Mouse (Mus musculus) urinary bladder, adult 18-20 months (tissue): ENCODE results near the gene Trmt13.
"Not testable (repeated sequence)": the region's sequence is repeated elsewhere in the genome, so short reads cannot be mapped to it uniquely, and the experiment has no call there.

Experiments
- DNase-seq, 2 experiments: peaks; one replicate each; pipeline ENCODE4 v3.0.0; 2022; ENCODE audit warnings: low spot score in 2 of 2, mixed read lengths in 2 of 2

The Trmt13 gene

DNA sequence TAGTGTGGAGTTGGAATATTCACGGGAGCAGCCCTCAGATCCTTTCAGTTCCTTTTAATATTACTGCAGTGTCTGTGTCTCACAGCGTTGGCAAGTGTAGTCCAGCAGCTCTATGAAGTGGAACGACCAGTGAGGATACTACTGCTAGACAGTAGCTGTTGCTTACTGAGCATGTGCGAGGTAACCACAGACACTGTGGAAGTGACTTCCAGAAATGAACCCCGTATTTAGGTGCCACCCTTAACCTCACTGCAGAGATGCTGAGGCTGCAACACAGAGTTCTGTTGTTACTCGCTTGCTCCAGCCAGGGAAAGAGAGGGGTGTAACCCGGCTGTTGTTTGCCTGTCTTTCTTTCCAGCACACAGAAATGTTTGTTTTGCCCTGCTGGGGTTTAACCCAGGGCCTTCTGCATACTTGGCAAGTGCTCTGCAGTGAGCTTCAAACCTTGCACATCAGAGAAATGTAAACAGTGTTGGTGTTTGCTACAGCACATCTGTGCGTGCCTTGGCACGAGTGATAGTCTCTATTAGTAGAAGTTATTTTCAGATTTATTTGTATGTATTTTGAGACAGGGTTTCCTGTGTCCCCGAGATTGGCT is at the start of gene Trmt13:
TSS of gene Trmt13 (minus strand) at position 293 of the 598 bp plus-strand sequence.
- DNase-seq: peak in 1 of 2 experiments; percentile 22

DNA sequence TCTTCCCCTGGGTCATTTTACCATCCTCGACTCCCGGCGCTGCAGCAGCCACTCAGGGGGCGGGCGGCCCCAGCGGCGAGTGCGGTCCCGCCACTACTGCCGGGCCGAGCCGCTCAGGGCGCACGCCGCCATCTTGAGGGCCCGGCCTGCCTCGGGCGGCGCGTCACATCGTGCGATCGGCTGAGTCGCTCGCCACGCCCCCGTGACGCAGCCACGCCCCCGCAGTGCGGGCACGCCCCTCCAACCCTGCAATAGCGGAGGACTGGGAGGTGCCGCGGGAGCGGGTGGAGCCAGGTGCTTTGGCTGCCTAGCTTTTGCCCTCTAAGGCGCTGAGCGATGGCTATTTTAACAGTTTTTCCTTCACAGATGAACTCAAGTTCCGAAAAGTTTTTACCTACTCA is 48.1 kb upstream of the Trmt13 start, which contains the start of gene Mfsd14a:
TSS of gene Mfsd14a (minus strand) at position 215 of the 401 bp plus-strand sequence.
- peak; percentile 98 to 99 for DNase-seq

DNA sequence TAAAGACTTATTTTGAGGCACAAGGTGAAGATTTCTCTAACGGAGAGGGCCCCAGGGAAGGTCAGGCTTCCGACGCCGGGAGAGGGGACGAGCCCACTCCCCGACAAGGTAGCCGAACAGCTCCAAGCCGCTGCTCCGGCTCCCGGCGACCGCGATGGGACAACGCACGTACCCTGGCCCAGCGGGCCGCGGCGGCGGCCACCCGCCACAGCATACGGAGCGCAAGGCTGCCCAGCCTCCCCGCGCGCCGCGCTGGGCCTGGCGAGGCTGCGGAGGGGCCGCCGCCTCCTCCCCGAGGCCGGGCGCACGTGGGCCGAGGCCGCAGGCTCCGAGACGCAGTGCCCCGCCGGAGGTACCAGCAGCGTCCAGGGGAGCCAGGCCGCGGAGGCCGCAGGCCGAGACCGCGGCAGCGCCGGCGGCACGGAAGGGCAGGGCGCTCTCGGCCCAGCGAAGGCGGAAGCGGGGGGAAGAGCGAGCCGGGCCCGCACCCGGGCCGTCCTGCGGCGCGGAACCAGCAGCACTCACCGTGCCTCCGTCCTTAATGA is 47.6 kb upstream of the Trmt13 start:
- no peak for DNase-seq

DNA sequence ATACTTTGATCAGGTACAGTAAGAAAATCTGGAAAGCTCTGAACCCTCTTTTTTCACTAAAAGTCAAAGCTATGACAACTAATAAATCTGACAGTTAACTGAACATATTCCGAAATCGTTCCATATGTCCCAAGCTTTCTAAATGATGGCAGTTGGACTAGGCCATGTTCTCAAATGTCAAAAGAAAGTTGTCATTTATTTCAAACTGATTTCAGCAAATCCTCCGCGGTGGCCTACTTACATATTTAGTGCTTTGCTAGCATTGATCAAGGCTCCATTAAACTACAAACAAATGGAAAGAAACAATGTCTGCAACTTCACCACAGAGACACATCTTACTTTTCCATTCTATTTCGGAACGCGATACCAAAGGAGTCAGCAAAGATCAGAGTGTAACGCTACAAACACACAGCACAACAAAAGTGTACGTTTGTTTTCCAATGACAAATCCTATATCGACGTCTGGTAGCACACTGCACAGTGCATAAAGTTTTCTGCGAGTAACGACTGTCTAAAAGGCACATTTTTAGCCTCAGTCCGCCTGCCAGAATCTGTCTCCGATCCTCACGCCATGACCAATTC is 47.0 kb upstream of the Trmt13 start:
- no peak for DNase-seq

DNA sequence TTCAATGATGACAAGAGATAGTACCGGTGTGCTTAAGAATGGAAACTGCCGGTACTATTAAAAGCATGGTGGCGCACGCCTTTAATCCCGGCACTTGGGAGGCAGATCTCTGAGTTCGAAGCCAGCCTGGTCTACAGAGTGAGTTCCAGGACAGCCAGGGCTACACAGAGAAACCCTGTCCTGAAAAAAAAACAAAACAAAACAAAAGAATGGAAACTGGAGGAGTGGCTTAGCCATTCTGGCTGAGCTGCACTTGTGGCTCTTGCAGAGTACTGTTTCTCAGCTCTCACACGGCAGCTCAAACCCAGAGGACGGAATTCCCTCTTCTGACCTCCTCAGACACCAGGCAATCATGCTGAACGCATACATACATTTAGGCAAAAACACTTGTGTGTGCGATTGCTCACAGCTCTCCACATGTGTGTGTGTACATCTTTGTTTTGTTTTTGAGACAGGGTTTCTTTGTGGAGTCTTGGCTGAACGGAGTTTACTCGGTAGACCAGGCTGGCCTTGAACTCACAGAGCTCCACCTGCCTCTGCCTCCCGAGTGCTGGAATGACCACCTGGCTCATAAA is 45.6 kb upstream of the Trmt13 start:
- no peak for DNase-seq

DNA sequence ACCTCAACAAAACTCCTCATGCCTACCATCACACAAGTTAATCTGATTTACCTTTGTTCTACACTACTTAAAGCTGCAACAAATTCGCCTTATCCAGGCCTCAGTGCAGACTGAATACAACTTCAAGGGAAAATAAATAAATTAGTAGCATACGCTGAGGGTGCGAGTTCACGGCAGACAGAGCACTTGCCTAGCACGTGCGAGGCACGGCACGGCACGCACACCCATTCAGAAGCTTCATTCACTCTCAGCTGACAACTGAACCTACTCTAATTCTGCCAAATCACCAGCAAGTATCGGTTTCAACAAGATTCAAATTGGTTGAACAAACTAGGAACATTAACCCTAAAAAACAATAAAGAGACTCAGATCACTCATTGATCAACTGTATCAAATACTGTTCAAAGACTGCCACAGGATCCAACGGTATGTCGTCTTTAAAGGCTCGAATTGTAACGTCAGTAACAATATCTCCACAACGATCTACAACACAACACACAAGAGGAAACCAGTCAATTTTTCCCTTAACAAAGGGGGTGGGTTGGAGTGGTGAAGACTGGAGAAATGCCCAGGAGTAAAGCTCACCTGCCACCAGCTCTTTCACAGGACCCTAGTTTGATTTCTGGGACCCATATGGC is 44.7 kb upstream of the Trmt13 start:
- DNase-seq: no peak

DNA sequence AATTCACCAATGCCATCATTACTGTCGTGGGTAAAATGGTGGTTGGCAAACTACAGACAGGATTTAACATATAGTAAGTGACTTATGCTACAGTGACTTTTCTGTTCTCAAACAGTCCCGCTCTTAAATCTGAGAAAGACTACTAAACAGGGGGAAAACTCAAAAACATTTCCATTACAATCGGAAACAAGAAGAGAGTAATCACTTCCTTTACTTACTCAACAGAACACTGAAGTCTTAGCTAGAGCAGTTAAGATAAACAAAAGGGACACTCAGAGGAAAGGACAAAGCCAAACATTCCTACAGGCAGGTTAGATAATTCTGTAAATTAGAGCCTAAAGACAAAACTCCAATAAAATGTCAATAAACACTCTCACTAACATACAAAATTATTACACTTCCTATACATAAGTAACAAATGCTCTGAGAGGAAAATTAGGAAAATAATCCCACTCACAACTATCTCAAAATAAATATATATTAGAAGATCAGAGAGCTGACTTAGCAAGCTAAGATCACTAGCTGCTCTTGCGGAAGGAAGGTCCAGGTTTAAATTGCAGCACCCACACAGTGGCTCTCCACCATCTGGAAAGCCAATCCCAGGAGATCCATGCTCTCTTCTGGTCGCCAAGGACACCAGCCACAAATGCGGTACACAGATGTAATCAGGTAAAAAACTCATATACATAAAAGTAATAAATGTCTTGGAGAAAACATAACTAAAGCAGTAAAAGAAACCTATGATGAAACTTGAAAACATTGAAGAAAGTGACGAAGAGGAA is 42.0 kb upstream of the Trmt13 start:
- DNase-seq: no peak

DNA sequence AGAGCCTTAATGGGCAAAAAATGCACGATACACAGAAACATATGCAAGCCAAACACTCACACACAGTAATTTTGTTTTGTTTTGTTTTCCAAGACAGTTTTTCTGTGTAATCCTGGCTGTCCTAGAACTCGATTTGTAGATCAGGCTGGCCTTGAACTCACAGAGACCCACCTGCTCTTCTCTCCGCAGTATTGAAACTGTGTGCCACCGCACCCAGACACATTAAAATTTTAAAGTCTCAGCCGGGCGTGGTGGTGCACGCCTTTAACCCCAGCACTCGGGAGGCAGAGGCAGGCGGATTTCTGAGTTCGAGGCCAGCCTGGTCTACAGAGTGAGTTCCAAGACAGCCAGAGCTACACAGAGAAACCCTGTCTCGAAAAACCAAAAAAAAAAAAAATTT is 39.7 kb upstream of the Trmt13 start:
- DNase-seq: not testable (repeated sequence)

DNA sequence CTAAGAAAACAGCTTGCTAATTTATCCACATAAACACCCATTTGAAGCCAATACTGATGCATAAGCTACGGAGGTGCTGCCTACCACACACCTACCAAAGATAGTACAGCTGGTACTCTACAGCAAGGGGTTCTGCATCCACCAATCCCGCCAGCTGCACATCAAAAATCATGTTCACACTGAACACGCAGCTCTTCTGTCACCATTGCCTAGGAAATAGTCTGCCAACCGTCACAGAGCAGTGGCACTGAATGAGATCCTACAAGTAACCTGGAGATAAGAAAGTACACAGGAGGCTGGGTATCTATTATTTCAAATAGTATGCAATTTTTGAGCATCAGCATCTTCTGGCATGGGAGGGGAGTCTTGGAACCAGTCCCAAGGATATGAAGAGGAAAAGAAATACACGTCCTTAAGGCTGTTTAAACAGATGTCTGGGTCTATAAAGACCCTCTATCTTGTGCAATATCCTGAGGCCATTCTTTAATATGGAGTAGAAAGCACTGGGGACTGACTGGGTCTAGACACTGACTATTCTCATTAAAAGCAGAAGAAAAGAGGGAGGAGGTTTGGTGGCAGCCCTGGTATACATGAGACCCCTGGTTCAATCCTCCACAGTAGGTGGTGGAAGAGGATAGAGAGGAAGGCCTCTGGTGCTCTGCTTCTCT is 39.0 kb upstream of the Trmt13 start:
- no peak for DNase-seq

DNA sequence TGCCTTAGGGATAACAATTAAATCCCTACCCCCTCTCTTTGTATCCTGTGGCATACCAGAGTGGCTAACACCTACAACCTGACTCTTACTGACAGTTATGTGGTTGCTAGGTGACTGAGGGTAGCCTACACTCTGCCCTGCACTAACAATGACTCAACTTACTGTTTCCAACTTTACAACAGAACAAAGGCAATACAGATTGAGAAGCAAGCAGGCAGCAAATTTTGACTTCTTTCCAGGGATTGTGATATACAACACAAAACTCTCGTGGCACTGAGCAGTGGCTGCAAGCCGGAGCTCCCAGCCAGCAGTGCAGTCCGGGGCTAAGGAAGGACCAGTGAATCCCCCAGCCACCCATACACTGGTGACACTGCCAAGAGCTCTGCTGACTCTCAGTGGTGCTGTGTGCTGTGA is 37.7 kb upstream of the Trmt13 start:
- DNase-seq: no peak

DNA sequence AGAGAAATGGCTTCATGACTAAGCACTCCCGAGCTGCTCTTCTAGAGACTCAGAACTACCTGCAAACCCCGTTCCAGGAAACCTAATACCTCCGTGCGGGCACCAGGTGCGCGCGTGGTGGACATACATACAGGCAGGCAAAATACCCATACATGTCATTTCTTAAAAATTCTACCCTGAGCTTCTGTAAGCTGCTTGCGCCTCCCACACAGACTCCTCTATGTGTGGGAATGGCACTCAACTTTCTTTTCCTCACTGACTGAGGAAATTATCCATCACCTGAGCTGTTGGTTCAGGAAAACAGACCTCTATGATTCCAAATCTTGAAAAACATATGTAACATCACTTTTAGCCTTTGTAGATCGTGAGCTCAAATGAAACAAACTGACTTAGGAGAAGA is 36.3 kb upstream of the Trmt13 start:
- DNase-seq: no peak

DNA sequence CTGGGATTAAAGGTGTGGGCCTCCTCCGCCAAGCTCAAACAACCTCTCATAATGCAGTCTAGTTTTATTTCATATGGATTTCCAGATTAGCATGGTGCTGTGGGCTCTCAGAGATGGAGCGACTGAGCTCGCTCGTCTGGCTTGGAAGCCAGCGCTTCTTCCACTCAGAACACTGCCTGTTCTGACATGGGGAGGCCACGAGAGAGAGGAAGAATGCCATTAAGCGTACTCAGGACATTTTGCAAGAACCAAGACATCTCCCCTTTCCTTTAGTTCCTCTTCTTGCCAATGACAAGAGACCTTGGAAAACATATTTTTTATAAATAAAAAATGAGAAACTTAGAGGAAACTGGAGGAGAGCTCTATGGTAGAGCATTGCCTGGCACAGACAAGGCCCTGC is 34.4 kb upstream of the Trmt13 start:
- DNase-seq: no peak

DNA sequence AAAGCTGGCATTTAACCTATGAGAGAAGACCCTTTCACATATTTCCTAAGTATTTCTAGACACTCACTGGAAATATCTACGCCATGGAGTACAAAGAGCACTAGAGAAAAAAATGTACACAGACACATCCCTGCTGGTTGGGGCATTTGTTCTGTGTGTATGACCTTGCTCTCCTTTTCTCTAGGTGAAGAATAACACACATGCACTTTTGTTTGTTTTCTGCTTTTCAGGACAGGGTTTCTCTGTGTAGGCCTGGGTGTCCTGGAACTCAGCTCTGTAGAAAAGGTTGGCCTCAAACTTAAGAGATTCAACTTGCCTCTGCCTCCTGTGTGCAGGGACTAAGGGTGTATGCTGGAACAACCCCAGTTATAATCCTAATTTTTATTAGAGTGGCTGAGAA is 32.0 kb upstream of the Trmt13 start:
- DNase-seq: no peak

DNA sequence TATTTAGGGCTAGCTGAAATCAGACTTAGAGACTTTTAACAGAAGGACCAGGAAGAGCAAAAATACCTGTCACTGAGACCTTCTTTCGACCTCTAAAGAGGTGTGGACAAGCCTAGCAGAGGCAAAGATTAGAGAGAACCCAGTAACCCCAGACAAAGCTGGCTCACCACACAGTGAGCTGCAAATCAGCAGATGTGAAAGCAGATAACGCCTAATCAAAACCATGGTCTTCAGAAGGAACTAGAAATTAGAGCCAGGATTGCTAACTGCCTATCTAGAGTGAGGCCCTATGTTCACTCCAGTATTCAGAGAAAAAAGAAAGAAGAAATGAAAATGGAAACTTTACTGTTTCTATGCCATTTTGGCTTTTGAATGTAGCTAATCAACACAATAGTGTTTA is 28.0 kb upstream of the Trmt13 start:
- DNase-seq: no peak

DNA sequence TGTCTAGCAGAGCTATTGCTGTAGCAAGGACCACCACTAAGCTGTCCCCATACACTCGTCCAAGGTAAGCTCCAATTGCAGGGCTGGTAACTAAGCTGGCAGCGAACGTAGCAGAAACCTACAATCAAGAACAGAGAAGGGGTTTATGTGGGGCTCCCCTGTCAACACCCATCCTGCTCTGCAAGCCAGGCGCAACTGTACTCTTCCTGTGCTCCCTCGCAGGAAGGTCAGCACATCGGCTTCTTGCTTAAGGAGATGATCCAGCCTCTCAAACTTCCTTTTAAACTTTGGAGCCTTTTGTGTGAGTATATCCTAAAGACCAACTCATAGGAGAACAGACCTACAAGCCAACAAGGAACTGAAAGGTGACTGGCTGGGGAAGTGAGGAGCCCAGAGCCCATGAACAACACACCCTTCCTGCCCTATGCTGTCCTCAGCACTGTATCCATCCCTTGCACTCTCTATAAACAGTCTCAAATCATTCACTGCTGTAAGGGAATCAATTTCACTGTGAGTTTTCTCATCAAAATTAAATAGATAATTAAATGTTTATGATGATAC is 27.5 kb upstream of the Trmt13 start:
- DNase-seq: no peak

DNA sequence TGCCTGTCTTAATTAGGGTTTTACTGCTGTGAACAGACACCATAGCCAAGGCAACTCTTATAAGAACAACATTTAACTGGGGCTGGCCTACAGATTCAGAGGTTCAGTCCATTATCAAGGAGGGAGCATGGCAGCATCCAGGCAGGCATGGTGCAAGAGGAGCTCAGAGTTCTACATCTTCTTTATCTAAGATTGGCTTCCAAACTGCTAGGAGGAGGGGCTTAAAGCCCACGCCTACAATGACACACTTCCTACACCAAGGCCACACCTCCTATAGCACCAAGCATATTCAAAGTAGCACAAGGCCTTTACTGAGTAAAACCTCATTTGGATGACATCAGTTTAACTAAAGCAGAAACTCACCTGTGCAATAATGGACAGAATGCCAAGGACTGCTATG is 25.6 kb upstream of the Trmt13 start:
- no peak for DNase-seq

DNA sequence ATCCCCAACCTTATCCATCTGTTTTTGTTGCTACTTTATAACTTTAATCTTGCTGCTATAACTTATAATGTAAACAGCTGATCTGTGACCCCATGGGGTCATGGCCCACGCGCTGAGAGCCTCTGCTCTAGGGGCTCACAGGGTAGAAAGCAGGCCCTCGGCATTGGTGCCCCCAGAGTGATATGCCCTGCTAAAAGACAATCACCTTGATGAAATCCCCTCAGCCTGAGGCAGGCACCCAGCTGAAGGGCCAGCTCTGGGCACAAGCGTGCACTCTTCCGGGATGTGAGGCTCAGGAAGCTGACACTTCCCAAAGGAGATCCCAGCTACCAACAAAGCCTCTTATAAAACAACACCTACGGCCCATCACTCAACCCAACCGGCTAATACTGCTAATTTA is 24.2 kb upstream of the Trmt13 start:
- no peak for DNase-seq

DNA sequence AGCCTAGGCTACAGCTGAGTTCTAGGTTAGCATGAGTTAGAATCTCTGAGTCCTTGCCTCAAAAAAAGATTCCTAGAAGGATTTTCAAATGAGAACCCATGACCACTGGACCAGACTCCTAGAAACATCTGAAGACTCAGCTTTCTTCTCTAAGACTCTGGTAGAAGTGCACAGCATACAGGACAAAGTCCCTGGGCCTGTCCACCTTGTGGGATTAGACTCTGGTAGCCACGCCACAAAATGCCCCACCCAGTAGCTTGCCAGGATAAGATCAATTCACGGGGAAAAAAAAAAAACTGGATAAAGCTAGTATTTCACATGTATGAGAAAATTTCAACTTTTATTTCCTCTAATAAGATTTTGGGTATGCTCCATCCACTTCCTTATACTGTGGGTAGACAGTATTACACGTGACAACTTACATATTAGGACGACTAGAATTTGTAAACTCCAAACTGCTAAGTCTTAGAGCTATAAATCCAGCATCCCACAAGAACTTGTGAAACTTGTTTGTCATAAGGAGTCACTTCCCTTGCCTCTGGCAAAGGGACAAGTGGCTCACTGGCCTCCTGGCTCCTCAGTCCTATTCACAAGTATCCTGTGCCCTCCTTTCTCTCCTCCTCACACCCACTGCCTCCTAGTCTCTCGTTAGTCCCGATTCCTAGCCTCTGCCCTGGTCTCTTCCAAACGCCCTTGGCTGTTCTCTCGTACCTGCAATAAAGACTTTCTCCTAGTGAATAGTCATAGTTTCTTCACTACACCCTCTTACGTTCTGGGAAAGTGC is 23.5 kb upstream of the Trmt13 start:
- DNase-seq: no peak

DNA sequence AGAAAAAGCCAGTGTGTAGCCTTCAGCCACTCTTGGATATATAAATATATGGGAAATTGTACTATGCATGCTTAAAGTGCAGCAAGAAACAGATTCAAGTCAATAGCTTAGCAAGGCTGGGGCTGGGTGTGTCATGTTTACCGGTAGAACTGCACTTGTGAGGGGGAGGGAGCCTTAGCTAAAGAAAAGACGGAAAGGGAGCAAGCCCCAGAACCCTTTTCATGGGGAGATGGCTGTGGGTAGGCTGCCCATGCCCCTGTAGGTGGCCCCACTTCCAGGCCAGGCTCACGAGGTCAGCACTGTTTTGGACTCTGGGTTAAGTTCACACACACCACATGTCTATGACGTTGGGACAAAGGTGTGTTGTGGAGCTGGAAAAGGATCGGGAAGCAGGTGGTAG is 21.4 kb upstream of the Trmt13 start:
- DNase-seq: no peak

DNA sequence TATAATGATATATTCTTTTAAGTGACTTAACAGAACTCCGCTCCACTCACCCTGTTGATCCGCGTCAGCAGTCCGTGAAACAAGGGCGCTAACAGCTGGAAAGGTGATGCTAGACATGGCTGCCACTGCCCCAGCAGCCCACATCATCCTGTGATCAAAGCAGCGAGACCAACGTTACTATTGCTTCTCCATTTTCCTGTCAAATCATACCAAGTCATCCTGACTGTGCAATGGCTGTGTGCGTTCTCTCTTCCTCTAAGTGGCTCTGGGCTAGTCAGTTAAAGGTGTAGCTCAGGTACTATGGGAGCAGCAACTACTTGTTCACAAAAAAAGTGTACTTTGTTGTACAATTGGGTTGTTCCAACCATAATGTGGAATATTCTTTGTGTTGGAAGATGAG is 20.5 kb upstream of the Trmt13 start:
- DNase-seq: no peak
